Mouse (Mus musculus): ENCODE measurements around the gene Bivm. TPM values are rescaled to one million over a fixed set of nuclear protein-coding genes. Genes with fewer than 3 reads are reported as not detected.

Bivm gene
- polyA plus RNA-seq, 1 experiment: 9.5 TPM

DNA sequence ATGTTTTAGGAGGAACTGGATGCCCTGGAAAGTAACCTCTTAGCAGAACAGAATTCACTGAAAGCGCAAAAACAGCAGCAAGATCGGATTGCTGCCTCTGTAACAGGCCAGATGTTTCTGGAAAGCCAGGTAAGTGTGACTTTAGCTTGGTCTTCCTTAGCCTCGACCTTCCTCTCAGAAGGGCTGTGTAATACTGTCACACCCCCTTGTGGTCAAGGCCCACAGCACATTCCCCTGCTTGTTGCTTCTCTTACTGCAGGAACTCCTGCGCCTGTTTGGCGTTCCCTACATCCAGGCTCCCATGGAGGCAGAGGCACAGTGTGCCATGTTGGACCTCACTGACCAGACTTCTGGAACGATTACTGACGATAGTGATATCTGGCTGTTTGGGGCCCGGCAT lies 55.1 kb downstream of the Bivm start:
- DNase-seq (ENCODE audit: low read depth): no peak

DNA sequence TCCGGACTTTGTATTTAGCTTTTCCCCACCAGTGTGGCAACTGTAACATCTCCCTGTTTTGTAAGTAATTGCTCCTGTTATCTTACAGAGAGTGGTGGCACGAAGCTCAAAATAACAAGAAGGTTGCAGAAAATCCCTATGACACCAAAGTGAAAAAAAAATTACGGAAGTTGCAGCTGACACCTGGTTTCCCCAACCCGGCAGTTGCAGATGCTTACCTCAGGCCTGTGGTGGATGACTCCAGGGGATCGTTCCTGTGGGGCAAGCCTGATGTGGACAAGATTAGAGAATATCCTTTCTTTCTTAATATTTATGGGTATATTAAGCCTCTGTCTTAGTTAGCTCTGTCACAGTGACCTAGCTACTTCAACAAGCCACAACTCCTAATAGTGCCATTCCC lies 59.3 kb downstream of the Bivm start:
- DNase-seq (ENCODE audit: low read depth): no peak

DNA sequence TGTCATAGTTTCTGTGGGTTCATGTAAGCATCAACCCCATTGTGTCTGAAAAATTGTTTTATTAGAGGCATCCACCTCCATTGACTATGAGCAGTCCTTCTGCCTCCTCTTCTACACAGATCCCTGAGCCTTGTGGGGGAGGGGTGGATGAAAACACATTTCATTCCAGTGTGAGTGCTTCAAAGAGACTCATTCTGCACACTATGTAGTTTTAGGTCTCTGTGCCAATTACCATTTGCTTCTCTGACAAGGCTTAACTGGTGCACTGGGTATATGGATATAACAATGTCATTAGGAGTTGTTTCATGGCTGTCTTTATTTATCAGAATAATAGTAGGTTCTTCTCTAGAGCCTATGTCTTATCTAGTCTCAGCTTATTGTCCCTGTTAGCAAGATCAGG lies 67.6 kb downstream of the Bivm start:
- no peak for DNase-seq (ENCODE audit: low read depth)

Other genes with a start within 250 kb of the Bivm start
- gene Tpp2, start 185.3 kb upstream of the Bivm start, polyA plus RNA-seq (2012; rRNA removed): 8.4 and 9.4 TPM in 2 replicates
- 0.03 and 0.24 TPM in 2 replicates for gene Mettl21c, start 98.9 kb upstream of the Bivm start, polyA plus RNA-seq (2012; rRNA removed)
- gene Gm8251, start 57.0 kb upstream of the Bivm start, polyA plus RNA-seq (2012; rRNA removed): not detected in 2 replicates
- gene Tex30, start 16.5 kb upstream of the Bivm start, polyA plus RNA-seq (2012; rRNA removed): 4.8 and 5.8 TPM in 2 replicates
- gene Kdelc1, start 149 bp upstream of the Bivm start, polyA plus RNA-seq (2012; rRNA removed): 10.4 and 12.2 TPM in 2 replicates
- 5.6 and 7.7 TPM in 2 replicates for gene Ercc5, start 28.8 kb downstream of the Bivm start, polyA plus RNA-seq (2012; rRNA removed)
- not detected in 2 replicates for gene Mettl21e, start 100.0 kb downstream of the Bivm start, polyA plus RNA-seq (2012; rRNA removed)